Mouse (Mus musculus) naive thymus-derived CD4-positive, alpha-beta T cell, adult 2 months (primary cell): Measurements from ENCODE around the gene Zfp319.

Experiments used
- DNase-seq: peaks from one replicate; pipeline ENCODE4 v3.0.0-alpha.2; 2011; ENCODE audit warnings: low read depth

Gene Zfp319

DNA sequence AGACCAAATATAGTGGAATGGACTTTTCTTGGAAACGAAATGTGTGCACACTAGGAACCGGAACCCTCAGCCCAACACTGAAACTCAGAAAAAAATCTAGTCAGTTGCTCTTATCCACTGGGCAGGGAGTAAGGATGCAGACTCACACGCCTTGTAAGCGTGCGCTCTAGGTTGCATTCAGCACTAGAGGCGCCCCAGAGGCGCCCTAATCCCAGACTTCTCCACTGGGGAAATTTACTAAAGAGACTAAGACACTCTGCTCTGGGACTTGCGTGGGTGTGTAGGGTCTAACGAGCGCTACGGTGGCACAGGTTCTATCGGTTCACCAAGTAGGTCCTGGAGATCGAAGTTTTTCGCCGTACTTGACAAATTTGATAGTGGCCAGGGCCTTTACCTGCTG, 19.7 kb upstream of the Zfp319 start:
- DNase-seq: no peak

DNA sequence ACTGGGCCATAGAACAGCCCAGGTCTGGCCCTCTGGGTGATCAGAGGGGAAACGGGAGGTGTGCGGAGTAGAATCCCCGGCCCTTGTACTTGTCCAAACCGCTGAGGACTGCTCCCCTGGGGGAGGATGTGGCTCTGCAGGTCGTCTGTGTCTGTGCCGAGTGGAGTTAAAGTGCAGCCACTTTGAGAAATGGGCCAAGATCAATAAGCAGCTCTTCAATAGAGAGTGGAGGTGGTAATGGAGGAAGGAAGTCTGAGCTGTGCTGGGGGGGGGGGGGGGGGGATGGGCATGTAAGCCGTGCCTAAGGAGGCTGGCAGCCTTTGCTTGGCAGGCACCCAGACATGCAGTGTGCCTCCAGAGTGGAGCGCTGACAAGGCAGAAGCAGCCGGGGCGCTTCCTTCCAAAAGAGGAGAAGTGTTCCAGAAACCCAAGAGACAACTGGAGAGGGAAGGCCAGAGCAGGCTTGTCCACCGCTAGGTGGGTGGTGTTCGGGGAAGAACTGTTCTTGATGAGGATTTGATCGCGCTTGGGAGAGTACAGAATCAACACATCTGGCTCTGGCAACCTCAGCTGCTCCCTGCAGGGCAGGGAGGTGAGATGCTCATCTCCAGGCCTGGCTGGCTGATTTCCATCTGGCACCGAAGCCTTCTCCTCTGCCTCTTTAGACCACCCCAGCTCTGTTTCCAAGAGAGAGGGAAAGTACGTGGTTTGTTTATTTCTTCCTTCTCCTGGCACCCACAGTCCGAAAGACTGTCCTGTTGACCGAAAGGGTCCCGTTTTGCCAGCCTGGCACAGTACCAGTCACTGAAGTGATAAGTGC, 17.3 kb upstream of the Zfp319 start:
- peak; percentile 76 for DNase-seq

DNA sequence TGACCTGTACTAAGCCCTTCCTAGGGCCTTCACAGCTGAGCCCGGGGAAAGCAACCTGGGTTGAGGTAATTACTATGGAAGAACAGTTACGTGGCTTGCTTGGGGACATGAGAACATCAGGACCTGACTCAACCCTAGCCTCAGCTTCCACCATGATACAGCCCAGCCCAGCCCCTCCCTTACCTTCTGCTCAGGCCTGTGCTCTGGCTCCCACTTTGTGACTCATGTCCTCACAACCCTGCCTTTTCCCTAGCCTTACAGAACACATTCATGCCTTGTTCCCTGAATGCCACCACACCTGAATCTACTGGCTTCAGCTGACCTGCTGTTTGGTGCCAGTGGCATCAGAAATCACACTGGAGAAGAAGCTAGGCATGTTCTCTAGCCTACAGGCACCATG, 16.6 kb upstream of the Zfp319 start:
- DNase-seq: no peak

DNA sequence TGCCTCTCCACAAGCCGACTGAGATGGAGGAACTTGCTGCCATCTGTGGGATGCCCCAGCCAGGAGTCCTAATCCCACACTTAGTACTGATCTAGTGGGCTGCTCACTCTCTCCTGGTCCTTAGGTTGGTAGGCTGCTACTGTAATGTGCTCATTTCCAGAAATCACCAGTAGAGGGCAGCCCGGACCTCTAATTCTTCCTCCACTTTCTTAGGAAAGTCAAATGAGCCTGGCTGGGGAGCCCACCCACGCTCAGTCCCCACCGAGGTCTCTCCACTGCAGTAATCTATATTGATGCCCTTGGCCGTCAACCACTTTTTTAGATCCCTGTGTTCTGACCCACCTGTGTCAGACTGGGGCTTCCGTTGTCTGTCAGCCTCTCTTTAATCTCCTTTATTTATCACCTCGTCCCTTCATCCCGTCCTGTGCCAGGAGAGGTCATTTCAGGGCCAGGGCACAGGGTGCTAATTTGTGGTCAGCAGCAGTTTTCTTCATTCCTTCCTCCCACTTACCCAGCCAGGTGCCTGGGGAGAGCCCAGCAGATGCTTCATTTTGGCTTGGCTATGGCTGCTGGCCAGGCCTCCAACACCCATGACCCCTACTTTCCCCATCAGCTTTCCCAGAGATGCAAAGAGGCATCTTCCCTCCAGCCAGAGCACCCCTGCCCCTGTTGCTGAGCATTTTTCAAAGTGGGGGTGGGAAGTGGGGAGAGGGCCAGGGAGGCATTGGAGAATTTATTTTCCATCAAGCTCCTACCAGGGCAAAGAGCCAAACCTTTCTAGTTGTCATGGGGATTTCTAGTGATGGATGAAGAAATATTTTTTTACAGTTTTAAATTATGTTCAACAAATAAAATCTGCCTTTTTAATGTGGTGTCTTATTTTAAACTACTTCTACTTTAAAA, 15.1 kb upstream of the Zfp319 start:
- DNase-seq: peak; percentile 79

DNA sequence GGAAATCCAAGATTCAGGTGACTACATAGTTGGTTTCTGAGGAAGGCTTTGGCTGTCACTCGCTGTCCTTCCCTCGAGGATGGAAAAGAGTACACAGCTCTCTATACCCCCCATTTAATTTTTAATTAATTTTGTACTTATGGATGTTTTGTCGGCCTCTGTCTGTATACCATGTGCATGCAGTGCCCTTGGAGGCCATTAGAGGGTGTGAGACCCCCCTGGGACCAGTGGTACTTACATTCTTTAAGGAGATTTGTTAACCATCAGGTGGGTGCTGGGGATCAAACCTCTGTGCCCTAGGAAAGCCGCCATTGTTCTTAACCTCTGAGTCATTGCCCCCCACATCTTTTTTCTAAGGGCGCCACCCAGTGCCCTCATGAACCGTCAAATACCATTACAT, 12.9 kb upstream of the Zfp319 start:
- no peak for DNase-seq

DNA sequence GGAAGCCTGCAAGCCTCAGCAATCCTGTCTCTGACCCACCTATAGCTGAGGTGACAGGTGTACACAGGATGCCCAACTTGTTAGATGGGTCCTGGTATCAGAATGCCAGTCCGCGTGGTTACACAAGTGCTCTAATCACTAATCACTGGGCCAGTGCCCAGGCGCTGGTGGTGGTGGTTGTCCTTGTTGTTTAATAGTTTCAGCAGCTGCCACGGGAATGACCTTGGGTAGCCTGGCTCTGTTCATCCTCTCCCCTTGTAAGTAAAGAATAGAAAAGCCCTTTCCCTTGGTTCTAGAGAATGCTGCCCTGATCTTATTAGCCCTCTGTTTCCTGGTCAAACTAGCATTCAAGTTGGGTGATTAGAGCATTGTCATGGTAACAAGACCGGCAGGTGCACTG, 10.0 kb upstream of the Zfp319 start:
- DNase-seq: no peak

DNA sequence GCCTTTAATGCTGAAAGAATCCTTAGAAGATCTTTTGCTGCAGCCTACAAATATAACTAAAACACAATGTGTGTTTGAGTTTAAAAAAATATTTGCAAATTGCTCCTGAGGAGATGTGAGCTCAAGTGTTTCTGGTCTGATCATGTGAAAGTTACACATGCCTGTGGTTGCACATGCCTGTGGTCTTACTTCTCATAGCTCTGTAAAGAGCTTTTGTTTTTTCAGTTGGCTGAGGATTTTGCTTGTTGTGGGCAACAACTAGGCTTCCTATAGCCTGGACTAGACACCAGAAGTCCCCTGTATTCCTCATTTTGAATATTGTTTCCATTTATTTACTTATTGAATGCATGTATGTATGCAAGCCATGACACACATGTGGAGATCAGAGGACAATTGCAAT, 4.6 kb upstream of the Zfp319 start:
- DNase-seq: no peak

DNA sequence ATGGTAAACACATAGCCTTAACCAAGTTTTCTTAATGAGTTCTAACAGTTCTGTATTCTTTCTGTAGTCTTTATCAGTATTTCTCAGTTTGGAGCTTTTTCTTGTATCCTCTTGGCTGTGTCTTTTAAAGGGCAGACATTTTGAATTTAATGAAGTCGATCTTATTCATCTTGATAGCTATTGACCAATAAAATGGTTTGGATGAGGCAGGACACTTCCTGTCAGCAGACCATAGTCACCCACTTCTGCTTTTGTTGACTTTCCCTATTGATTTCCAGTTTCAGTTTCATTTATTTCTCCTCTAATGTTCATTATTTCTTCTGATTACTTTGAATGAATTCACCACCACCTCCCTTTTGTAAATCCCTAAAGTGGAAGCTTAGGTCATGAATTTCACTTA, 4.0 kb upstream of the Zfp319 start:
- DNase-seq: no peak

DNA sequence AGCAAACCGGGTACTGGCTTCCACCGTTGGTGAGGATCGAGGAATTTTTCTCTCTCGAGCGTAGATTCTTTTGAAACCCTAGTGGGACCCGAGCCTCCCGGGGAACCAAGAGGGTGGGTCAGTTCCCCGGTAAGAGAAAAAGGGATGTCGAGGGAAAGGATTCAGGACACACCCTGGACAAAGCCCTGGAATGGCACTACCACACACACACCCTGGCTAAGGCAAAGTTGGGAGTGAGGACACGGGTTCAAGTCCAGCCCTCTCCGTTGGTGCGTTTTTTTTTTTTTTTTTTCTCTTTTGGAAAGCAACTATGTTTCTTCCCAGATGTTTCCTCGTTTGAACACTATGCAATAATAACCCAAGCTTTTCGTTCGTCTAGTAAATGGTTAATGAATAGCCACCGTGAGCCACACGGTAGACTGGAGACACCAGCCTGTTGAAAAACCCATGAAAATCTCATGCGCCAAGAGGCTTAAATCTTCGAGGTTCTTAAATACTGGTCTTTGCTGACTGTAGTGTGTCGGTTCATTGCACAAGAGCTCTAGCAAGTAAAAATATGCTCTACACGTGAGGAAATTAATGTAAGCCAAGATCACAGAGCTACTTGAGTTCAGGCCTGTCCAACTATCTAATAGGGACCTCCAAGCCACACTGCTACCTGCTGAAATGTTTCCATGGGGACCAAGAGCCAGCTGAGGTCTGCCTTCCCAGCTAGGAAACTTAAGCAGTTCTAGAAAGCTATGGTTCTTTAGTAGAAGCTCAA, 868 bp upstream of the Zfp319 start:
- no peak for DNase-seq

DNA sequence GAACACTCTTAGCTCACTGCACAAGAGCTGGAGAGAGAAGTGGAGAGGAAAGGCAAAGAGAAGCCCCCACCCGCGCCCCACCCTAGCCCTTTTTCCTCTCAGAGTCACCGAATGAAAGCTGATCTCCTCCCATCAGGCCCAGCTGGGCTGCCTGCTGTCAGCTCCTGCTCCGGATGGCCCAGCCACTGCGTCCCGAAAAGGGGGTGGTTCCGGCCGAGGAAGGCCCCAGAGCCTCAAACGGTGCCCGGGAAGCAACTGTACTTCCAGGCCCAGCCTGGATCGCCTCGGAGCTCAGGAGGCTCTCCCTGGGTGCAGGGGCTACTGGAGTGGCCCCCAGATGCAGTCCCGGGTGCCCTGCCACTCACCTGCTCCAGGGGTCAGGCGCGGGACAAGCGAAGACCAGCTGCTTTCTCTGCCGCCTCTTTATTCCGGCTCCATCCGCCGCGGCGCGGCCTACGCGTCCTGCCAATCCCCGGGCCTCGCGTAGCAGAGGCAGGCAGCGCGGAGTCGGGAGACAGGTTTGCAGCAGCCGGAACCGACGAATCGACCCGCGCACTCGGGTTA, 512 bp downstream of the Zfp319 start:
- DNase-seq: no peak

DNA sequence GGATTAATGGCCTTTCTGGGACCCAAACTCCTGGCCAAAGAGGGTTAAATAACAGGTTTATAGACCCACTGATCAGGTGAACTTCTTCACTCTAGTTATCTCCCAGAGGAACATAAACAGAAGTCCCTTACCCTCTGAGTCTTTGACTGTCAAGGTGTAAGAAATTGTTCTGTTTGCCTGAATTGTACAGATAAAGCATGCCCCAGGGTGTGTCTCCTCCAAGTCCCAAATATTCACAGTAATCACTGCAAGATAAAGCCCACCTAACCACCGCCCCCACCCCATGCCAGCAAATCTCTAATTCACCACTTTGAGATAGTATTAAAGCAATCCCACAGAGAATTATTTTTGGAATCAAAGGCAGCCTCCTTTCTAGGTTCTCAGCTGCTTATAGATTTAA, 1.4 kb downstream of the Zfp319 start:
- DNase-seq: peak; percentile 5

DNA sequence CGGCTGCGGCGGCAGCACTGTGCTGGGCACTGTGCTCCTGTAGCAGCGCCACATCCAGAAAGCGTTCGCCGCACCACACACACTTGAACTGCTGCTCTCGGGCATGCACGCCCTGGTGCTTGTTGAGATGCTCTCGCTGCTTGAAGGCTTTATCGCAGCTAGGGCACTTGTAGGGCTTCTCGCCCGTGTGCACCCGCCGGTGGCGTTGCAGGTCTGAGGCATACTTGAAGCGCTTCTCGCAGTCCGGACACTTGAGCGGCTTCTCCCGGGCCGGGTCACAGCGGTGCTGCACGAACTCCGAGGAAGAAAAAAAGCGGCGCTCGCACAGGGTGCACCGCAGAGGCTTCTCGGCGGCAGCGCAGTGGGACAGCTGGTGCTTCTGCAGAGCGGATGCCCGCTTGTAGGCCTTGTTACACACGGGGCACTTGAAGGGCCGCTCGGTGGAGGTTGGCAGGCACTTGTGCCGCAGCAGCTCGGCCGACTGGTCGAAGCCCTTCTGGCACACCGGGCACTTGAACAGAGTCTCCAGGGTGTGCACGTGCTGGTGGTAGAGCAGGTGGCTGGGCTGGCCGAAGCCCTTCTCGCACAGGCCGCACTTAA, 3.8 kb downstream of the Zfp319 start:
- DNase-seq: no peak

DNA sequence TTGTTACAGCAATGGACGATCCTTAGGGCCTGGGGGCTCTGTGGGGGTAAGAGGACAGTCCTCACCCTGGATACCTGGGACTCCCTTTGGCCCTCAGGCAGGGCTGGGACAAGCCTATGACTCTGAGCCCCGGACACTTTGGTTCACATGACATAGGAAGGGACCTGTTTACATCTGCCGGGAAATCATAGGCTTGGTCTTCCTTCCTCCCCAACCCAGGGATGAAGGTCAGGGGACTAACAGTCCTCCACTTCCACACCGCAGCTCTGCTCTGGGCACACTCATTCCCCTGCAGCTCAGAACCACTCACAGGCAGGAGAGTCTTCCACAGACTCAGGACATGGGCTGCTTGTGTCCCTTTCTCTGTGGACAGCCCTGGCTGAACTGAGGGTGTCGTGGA, 4.9 kb downstream of the Zfp319 start:
- no peak for DNase-seq

DNA sequence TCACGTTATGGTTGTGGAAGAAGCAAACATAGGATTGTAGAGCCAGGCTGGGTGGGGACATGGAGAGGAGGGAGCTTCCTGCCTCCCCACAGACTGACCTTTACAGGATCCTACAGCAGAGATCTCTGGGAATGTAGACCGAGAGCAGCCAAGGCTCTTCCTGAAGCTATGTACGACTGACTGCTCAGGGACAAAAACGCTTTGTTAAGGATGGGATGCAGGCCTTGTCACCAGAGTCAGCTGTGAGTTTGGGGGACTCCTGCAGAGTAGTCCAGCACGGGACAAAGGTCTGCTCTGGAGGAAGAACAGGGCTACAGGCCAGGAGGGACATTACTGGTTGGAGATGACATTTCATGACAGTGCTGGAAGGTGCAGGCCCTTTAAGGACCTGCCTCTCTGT, 7.1 kb downstream of the Zfp319 start:
- DNase-seq: no peak

DNA sequence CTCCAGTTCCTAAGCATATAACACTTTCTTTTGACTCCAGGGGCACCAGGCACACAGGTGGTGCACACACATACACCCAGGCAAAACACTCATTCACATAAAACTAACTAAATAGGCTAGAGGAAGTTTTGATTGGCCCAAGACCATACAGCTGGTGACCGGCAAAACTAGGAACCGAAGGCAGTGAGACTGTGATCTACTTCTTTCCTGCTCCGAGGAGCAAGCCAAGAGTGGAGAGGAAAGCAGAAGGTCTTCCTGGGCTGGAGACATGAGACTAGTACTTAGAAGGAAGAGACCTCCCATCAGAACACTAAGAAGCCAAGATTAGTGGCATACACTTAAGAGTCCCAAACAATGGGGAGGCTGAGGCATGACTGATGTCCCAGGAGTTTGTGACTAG, 8.5 kb downstream of the Zfp319 start:
- DNase-seq: no peak

DNA sequence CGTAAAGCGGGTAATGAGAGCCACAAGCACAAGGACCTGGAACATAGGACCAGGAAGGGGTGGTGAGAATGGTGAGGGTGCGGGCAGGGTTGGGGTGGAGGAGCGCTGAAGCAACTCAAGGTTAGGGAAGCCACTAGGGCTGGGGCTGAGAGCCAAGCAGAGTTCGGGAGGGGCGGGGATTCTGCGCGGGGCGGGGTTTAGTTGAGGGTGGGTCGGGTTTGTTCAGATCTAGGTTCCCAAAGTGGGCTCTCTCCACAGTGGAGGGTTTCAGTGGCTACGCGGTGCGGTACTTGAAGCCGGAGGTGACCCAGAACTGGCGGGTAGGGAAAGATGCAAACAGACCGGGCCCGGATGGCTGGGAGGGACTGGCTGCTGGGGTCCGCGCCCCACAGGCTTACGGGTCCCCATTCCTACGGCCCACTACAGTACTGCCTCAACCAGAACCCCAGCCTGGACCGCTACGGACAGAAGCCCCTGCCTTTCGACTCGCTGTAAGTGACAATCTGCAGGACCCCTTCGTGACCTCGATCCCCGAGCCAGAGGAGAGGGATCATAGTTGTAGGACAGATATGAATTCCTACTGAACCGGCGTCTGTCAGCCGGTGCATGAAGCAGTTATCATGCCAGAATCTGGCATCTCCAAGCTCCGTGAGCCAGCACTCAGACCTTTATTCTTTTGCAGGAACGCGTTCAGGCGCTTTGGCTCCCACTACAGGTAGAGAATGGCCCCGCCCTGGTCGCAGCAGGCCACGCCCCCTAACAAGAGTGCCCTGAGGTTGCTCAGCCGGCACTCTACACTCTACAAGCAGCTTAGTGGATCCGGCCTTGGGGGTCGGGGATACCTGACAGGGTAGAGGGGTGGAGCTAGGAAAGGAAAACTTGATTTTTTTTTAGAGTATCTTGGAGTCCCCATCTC, 11.3 kb downstream of the Zfp319 start:
- DNase-seq: peak; percentile 88

DNA sequence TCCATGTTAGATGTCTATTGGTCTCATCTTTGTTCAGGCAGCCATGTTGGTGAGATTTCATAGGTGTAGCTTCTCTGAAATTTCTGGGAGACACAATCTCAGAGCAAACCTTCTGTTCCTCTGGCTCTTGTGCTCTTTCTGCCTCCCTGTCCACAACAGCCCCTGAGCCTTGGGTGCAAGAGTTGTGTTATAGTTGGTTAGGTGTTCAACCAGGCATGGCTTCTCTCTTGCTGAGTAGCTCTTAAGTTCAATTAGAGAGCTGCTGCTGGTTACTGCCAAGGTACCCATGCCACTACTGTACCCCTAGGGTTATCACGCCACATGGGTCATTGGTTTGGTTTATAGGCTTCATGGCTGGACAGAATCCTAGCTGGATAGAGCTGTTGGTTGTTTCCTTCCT, 16.4 kb downstream of the Zfp319 start:
- DNase-seq: no peak

DNA sequence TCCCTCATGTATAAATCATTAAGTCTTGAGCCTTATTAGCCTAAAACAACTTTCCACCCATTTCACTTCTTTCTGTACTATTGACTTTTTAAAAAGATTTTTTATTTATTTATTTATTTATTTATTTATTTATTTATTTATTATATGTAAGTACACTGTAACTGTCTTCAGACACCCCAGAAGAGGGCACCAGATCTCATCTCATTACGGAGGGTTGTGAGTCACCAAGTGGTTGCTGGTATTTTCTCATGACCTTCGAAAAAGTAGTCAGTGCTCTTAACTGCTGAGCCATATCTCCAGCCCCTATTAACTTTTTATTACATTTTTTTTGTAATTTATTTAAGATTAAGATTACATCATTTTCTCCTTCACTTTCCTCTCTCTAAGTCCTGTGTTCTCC, 17.0 kb downstream of the Zfp319 start:
- no peak for DNase-seq

DNA sequence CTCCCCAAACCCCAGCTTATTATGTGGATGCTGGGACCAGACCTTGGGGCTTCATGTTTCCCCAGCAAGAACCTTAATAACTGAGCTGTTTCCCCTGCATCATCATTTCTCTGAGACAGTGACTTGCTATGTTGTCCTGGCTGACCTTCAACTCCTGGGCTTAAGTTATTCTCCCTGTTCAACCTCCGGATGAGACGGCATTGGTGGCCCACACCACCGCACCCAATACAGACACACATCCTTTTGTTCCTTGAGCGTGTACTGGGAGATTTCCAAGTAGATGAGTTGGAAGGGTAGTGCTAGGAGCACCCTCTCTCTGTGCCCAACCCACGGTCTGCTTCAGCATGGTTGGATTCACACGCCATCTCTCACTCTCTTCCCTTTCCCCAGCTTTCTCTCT, 17.9 kb downstream of the Zfp319 start:
- DNase-seq: no peak

DNA sequence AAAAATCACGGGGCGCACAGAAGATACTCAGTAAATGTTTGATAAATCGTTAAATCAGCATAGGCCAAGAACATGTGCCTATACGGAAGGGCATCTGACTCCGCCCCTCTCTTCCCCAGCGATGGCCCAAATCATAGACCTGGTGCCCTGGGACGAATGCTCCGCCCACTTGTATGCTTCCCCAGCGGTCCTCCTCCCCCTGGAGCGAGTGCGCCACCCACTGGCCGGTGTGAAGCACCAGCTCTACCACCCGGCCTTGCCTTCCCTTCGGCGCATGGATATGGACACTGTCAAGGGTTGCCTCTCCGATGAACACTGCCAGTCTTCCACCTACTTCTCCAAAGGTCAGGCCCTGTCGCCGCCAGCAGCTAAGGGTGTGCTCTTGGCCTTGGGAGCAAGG, 18.9 kb downstream of the Zfp319 start:
- no peak for DNase-seq
